Mouse (Mus musculus) liver, embryonic 16.5 days (tissue): Measurements from ENCODE around the gene Ehbp1. TPM values are rescaled to one million over a fixed set of nuclear protein-coding genes. Genes with fewer than 3 reads are reported as not detected.

Experiments
- polyA plus RNA-seq: library from polyadenylated mRNA; unstranded; fragments of >200 nt; fragmentation: Nextera tagmentation; extraction: Ambion mirVana; gene quantifications from 2 replicates; pipeline ENCODE4 v1.2.1, GENCODE M21; 2015

Gene Ehbp1
- polyA plus RNA-seq, 1 experiment from 2014 or later, result 3.1 TPM

Other genes with a start within 250 kb of the Ehbp1 start
- gene Tmem17, start 169.8 kb upstream of the Ehbp1 start, polyA plus RNA-seq, result 1.3 TPM in 2 replicates